Mouse (Mus musculus) thymus, adult 2 months (tissue): Measurements from ENCODE around the gene Nkiras1.
"Not testable (repeated sequence)": the region's sequence is repeated elsewhere in the genome, so short reads cannot be mapped to it uniquely, and the experiment has no call there.

Source experiments
- CTCF ChIP-seq: fragments of 200-500 bp; IDR thresholded peaks from 2 replicates; pipeline ENCODE4 v1.5.1; 2012; ENCODE audit warnings: mild to moderate bottlenecking, control low read depth, low read length, moderate library complexity, borderline replicate concordance; ENCODE audit not compliant: control insufficient read depth, poor library complexity, insufficient read depth; ENCODE audit errors: extremely low read depth
- POLR2A ChIP-seq: fragments of 200-500 bp; IDR thresholded peaks from 2 replicates; pipeline ENCODE4 v1.6.1; 2012; ENCODE audit warnings: mild to moderate bottlenecking, low read length, control low read depth, moderate library complexity; ENCODE audit not compliant: control insufficient read depth, poor library complexity, insufficient read depth; ENCODE audit errors: extremely low read depth

GRCm38 (mm10) chr14:18229751-18230150 is 41.2 kb upstream of the Nkiras1 start:
- not testable (repeated sequence) for TF ChIP-seq POLR2A, CTCF
